Mouse (Mus musculus) liver, embryonic 16.5 days (tissue): Measurements from ENCODE around the gene Coa3. TPM values are rescaled to one million over a fixed set of nuclear protein-coding genes. Genes with fewer than 3 reads are reported as not detected.
A peak's percentile ranks its signal among the peaks of the same experiment; 100 is the strongest.

Experiments
- ATAC-seq: fragments of 200-750 bp; cut with Nextera tagmentation; 2 replicates; pipeline ENCODE4 v1.8.0; 2017; ENCODE audit warnings: low read depth, mild to moderate bottlenecking, moderate number of reproducible peaks, moderate library complexity
- H3K27ac ChIP-seq: fragments of 300-500 bp; sonication (generic); 2 replicates; pipeline ENCODE4 v1.5.1; 2014; ENCODE audit warnings: mild to moderate bottlenecking, low read length
- H3K27me3 ChIP-seq: fragments of 300-500 bp; sonication (generic); 2 replicates; pipeline ENCODE4 v1.6.1; 2014; ENCODE audit warnings: low read depth, low read length, mixed read lengths; ENCODE audit not compliant: control insufficient read depth, insufficient read depth
- H3K36me3 ChIP-seq: fragments of 300-500 bp; sonication (generic); 2 replicates; pipeline ENCODE4 v1.6.1; 2014; ENCODE audit warnings: mild to moderate bottlenecking; ENCODE audit not compliant: control insufficient read depth, insufficient read depth
- H3K4me1 ChIP-seq: fragments of 300-500 bp; sonication (generic); 2 replicates; pipeline ENCODE4 v1.6.1; 2014; ENCODE audit warnings: low read depth, low read length, mixed read lengths; ENCODE audit not compliant: control insufficient read depth
- H3K4me2 ChIP-seq: fragments of 300-500 bp; sonication (generic); 2 replicates; pipeline ENCODE4 v1.6.1; 2014; ENCODE audit warnings: low read depth, low read length, mixed read lengths
- H3K4me3 ChIP-seq: fragments of 300-500 bp; sonication (generic); 2 replicates; pipeline ENCODE4 v1.5.1; 2014; ENCODE audit warnings: low read depth, mild to moderate bottlenecking, low read length
- H3K9ac ChIP-seq: fragments of 300-500 bp; sonication (generic); 2 replicates; pipeline ENCODE4 v1.6.1; 2014; ENCODE audit warnings: low read depth, low read length
- H3K9me3 ChIP-seq: fragments of 300-500 bp; sonication (generic); replicated peaks from 2 replicates; pipeline ENCODE4 v1.6.1; 2016; ENCODE audit warnings: low read length; ENCODE audit not compliant: control insufficient read depth
- WGBS: fragments of 180-500 bp; shearing (Covaris S2); extraction: QIAGEN DNeasy Blood & Tissue Kit; methylation state at CpG from one replicate; pipeline ENCODE4 v1.1.7; 2014; ENCODE audit not compliant: insufficient replicate concordance; 5-methylcytosine and 5-hydroxymethylcytosine counted together
- polyA plus RNA-seq: library from polyadenylated mRNA; unstranded; fragments of >200 nt; fragmentation: Nextera tagmentation; extraction: Ambion mirVana; gene quantifications from 2 replicates; pipeline ENCODE4 v1.2.1, GENCODE M21; 2015

Coa3 gene
- polyA plus RNA-seq, 1 experiment from 2014 or later = 77.7 TPM

DNA sequence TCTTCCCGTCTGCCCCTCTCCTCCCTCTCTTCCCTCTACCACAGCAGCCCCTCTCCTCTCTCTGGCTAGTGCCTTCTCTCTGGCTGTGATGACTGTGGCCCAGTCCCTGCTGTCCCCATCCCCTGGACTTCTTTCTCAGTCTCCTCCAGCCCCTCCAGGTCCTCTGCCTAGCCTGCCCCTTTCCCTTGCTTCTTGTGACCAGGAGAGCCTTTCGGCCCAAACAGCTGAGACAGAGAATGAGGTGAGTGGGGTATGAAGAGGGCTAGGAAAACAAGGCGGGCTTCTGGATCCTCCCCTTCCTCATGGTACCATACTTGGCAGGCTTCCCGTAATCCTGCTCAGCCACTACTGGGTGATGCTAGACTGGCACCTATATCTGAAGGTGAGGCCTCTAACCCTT, 3.6 kb downstream of the Coa3 start:
- ATAC-seq = no peak
- peaks cover 21% of the 10 kb centered on the region for H3K4me1 ChIP-seq
- H3K9ac ChIP-seq = no peak overlapping the region
- no peak overlapping the region for H3K4me3 ChIP-seq
- no peak overlapping the region for H3K27ac ChIP-seq
- no peak overlapping the region for H3K4me2 ChIP-seq
- WGBS = 76% methylated on average over 4 of the region's 4 CpGs
- no peaks in the 10 kb centered on the region for H3K27me3 ChIP-seq
- peaks cover 2% of the 10 kb centered on the region; the same call in 1 of the 2 replicates for H3K36me3 ChIP-seq
- H3K9me3 ChIP-seq = no peaks in the 10 kb centered on the region

DNA sequence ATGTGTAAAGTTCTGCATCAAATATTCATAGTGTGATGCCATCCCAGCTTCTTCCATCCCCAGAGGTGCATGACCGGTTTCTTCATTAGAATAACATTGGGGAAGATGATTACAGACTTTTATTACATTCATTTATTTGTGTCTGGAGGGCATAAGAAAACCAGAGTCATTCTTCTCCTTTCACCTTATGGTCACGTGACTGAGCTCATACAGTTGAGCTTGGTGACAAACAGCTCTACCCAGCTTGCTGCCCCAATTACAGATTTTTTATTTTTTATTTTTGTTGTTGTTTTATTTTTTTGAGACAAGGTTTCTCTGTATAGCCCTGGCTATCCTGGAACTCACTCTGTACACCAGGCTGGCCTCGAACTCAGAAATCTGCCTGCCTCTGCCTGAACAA, 6.5 kb downstream of the Coa3 start:
- Histone ChIP-seq H3K4me2 (no peak overlapping the region), H3K4me1 (peaks cover 21% of the 10 kb centered on the region), H3K27me3 (peaks cover 12% of the 10 kb centered on the region), H3K9ac (no peak overlapping the region), H3K4me3 (no peak overlapping the region), H3K27ac (no peak overlapping the region), H3K36me3 (peaks cover 2% of the 10 kb centered on the region; the same call in 1 of the 2 replicates), H3K9me3 (no peaks in the 10 kb centered on the region)
- WGBS = 69% methylated on average over 3 of the region's 3 CpGs
- no peak for ATAC-seq

DNA sequence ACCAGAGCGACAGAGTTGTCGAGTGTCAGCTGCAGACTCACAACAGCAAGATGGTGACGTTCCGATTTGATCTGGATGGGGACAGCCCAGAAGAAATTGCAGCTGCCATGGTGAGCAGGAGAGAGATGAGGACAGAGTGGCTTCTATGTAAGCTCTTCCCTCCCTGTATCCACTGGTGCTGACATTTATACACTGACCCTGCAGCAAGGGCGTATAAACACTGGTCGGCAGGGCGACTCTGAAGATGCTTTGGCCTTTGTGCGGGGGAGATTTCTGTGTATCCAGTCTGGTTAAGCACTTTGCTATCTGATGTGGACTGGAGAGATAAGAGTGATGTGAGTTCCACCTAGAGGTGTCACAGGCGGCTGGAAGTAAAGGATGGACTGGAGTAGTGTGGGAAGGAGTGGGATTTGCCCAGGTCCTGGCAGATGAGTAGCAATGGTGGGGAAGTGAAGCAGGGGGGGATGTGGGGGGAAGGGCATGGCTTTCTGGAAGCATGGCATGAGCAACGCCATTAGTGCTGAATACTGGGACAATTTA, 9.3 kb downstream of the Coa3 start:
- Histone ChIP-seq H3K9ac (no peak overlapping the region), H3K9me3 (no peaks in the 10 kb centered on the region), H3K4me3 (no peak overlapping the region), H3K4me1 (peaks cover 11% of the 10 kb centered on the region), H3K27ac (no peak overlapping the region), H3K27me3 (peaks cover 34% of the 10 kb centered on the region), H3K36me3 (no peaks in the 10 kb centered on the region), H3K4me2 (no peak overlapping the region)
- 16% methylated on average over 10 of the region's 10 CpGs for WGBS
- ATAC-seq = peak; percentile 83

DNA sequence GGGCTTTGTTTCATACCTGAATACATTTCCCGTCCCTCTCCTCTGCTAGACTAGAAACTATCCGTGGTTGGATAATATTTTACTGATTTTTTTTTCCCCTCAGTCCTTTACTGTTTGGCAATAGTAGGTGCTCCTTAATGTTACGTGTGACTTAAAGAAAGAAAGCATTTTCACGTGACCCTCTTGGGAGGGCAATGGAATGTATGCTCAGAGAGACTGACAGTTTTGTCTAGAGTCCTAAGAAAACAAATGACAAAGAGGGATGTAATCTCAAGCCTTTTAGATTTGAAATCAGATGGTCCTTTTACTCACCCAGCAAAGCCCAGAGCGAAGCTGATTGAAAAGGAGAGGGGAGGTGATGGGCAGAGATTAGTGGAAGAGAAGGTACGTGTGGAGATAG, 13.0 kb downstream of the Coa3 start:
- no peak overlapping the region for H3K4me2 ChIP-seq
- H3K9me3 ChIP-seq = no peaks in the 10 kb centered on the region
- no peak overlapping the region for H3K27ac ChIP-seq
- H3K4me1 ChIP-seq = peaks cover 28% of the 10 kb centered on the region
- no peak overlapping the region for H3K4me3 ChIP-seq
- no peaks in the 10 kb centered on the region for H3K36me3 ChIP-seq
- no peak for ATAC-seq
- 41% methylated on average over 6 of the region's 6 CpGs for WGBS
- no peak overlapping the region for H3K9ac ChIP-seq
- peaks cover 67% of the 10 kb centered on the region for H3K27me3 ChIP-seq

DNA sequence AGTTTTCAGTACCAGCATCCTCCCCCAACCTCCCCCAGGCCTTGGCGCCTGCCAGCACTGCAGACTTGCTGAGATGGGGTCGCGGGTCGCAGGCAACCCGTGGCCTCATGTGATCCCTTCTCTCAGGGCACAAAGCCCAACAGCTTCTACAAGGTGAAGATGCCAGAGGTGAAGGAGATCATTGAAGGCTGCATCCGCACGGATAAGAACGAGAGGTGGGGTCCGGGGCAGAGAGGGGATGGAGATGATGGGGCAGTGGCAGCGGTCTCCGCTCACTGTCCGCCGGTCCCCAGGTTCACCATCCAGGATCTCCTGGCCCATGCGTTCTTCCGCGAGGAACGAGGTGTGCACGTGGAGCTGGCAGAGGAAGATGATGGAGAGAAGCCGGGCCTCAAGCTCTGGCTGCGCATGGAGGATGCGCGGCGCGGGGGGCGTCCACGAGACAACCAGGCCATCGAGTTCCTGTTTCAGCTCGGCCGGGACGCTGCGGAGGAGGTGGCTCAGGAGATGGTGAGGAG, 13.9 kb downstream of the Coa3 start:
- H3K27me3 ChIP-seq = peaks cover 66% of the 10 kb centered on the region
- no peak for ATAC-seq
- no peaks in the 10 kb centered on the region for H3K9me3 ChIP-seq
- WGBS = 8% methylated on average over 31 of the region's 31 CpGs
- peaks cover 36% of the 10 kb centered on the region for H3K4me1 ChIP-seq
- H3K9ac ChIP-seq = no peak overlapping the region
- no peak overlapping the region for H3K27ac ChIP-seq
- no peak overlapping the region; the same call in 1 of the 2 replicates for H3K4me3 ChIP-seq
- no peaks in the 10 kb centered on the region for H3K36me3 ChIP-seq
- H3K4me2 ChIP-seq = no peak overlapping the region

DNA sequence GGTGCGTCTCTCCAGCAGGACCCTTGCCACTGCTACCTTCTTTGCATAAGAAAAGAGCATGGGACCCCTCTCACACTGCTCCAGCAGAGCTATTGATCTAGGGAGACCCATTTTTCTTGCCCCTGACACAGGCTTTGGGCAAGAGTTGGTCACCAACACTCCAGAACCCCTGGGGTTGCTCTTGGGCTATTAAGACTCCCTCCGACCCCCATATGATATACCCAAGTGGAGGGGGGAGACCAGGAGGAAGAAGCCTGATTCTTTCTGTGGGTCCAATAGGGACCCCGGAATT, 15.0 kb downstream of the Coa3 start:
- H3K27me3 ChIP-seq = peaks cover 59% of the 10 kb centered on the region
- no peak overlapping the region for H3K4me3 ChIP-seq
- H3K4me1 ChIP-seq = peaks cover 36% of the 10 kb centered on the region

DNA sequence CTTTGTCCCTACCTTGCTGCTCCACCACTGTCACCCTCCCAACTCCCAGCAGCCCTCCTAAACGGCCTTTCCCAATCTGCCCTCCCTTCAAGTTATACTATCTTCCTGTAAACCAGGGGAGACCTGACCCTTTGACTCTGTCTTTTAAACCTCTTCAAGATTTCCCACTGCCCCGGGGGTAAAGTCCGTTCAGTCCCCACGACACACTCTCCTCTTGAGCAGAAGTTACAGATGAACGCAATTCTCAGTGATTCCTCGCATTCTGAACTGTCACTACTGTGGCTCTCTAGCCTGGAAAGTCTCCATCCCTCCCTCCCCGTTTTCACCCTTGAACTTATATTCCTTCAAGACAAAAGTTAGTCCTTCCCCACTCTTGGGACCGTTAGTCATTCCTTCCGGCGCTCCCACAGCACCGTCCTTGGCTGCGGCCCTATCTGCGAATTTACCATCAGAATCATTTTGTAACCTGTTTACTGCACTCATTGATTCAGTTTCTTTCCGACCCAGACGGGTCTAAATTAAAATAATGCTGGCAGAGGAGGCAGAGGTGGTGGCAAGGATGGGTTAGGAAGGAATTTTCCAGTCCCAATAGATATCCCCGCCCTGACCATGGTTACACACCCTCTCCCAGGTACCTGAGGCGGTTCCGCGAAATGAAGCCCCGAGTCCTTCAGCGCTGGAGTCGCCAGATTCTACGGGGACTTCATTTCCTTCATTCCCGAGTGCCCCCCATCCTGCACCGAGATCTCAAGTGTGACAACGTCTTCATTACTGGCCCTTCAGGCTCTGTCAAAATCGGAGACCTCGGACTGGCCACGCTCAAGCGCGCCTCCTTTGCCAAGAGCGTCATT, 15.6 kb downstream of the Coa3 start:
- peaks cover 41% of the 10 kb centered on the region for H3K4me1 ChIP-seq
- peaks cover 57% of the 10 kb centered on the region for H3K27me3 ChIP-seq
- 13% methylated on average over 32 of the region's 32 CpGs for WGBS
- no peak overlapping the region for H3K4me3 ChIP-seq
- no peak for ATAC-seq
- no peaks in the 10 kb centered on the region for H3K36me3 ChIP-seq
- no peaks in the 10 kb centered on the region for H3K9me3 ChIP-seq
- H3K9ac ChIP-seq = no peak overlapping the region
- no peak overlapping the region for H3K27ac ChIP-seq
- peak overlapping the region; percentile 98; the same call in 1 of the 2 replicates for H3K4me2 ChIP-seq

More for the DNA sequence above, 15.0 kb downstream of the Coa3 start:
- ATAC-seq = no peak
- Histone ChIP-seq H3K9me3 (no peaks in the 10 kb centered on the region), H3K4me2 (no peak overlapping the region), H3K9ac (no peak overlapping the region), H3K36me3 (no peaks in the 10 kb centered on the region), H3K27ac (no peak overlapping the region)
- WGBS = 31% methylated on average over 3 of the region's 3 CpGs

DNA sequence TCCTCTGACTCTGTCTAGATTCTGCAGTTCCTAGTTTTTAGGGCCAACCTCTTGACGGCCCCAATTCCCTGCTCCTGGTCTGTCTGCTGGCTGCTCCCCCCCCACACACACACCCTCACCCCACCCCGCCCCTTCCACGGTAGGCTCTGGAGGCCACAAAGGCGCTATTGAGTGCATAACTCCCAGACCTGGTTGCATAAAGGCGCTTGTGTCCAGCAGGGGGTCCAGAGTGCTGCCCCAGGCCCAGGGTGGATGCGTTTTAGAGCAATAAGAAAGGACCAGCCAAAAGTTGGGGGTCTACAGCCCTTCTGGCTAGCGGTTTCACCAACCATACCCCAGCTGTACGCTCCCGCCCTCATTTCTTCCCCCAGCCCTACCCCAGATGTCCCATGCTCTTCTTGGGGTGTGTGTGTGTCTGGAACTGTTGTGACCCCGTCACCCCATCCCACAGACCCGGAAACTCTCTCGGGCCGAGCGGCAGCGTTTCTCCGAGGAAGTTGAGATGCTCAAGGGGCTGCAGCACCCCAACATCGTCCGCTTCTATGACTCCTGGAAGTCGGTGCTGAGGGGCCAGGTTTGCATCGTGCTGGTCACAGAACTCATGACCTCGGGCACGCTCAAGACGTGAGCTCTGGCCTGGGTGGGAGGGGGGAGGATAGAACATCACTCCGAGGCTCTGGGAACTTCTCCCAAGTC, 16.5 kb downstream of the Coa3 start:
- peak overlapping the region; percentile 36; the same call in 1 of the 2 replicates for H3K9ac ChIP-seq

More for the DNA sequence above, 16.5 kb downstream of the Coa3 start:
- Histone ChIP-seq H3K4me3 (peak overlapping the region; percentile 80), H3K36me3 (no peaks in the 10 kb centered on the region), H3K27ac (no peak overlapping the region), H3K9me3 (no peaks in the 10 kb centered on the region), H3K27me3 (peaks cover 55% of the 10 kb centered on the region), H3K4me2 (peak overlapping the region; percentile 98), H3K4me1 (peaks cover 48% of the 10 kb centered on the region)
- no peak for ATAC-seq
- WGBS = 6% methylated on average over 24 of the region's 24 CpGs
